Mouse (Mus musculus): ENCODE results near the gene Zfpl1.

DNA sequence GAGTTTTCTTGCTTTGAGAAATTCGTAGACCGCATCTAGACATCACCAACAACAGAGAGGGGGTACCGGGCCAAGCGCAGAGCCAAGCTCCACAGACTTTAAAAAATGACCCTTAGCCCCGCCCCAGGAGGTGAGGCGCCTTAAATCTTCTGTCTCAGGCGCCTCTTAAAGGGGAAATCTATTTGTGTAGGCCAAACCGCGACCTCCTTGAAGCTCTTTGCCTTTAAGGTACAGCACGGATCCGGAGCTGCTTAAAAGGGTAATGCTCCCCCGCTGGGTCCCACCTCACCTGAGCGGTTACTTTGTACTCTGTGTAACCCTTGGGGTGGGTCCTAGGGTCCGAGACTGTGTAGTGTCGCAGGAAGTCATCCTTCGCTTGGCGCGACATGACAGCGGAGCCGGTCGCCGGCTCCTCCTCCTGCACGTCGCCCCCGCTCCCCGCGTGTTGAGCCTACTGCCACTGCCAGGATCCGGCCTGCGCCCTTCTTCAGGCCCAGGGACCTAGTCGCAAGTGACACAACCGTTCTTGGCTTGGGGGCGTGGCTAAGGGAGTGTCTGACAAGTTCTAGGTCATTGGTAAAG lies 43.1 kb upstream of the Zfpl1 start, which contains the start of gene Snx15:
- TF ChIP-seq ZC3H11A (IDR thresholded peaks at IDR 0.05; ENCODE audit: borderline replicate concordance, low read depth, low read length) (peak; percentile 77), ZNF384 (IDR thresholded peaks at IDR 0.05; ENCODE audit: low read depth, low read length) (no peak), CHD2 (IDR thresholded peaks at IDR 0.05; ENCODE audit: low read depth, low read length) (0 out of 2 replicates have a peak, but pooled peaks have one; percentile 45)

Data from ES-E14 (cell line).